Mouse (Mus musculus) kidney, postnatal 4 days (tissue): ENCODE data around the gene Galnt15.
"Not testable (repeated sequence)": the region's sequence is repeated elsewhere in the genome, so short reads cannot be mapped to it uniquely, and the experiment has no call there.

ENCODE experiments used
- DNase-seq, 2 experiments: peaks; one replicate each; pipeline ENCODE4 v3.0.0; 2021; ENCODE audit warnings: mixed read lengths in 2 of 2

The Galnt15 gene

DNA sequence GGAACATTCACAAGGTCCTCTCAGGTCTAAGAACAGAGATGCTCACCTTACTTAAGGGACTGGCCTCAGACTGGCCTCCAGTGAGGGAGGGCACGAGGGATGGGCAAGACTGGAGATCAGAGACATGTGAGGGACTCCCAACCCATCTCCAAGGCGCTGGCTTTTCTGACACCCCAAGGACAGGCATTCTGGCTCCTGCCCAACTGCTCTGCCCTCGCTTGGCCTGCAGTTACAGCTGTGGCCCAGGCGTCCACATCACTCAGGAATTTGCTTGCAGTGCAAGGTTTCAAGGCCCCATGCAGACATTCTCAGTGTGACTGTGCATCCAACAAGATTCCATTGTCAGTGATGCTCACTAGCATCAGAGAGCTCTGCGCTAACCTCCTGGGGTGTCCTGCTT is 7.7 kb downstream of the Galnt15 start:
- DNase-seq: no peak

DNA sequence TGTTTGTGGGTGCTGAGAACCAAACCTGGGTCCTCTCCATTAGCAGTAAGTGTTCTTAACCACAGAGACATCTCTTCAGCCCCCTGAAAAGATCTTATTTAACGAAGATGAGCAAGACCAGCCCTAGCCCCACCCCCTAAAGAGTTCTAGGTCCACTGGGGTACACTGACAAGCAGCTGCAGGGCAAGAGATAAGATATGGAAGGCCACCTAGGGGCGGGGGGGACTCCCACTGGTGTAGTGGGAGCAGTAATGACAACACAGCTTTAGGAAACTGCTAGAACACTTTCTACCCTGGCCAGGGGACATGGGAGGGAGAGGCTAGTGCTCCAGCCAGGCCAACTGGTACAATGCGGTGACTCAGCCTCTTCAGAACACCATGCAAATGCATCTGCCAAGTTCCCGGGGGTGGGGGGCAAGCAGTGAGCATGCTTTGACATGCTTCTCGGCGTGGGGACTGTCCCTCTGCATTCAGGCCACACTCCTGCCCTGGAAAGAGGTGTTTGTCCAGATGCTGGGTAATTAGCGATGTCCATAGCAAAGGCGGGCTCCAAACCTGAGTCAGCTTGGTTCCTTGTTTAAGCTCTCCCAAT is 9.0 kb downstream of the Galnt15 start:
- no peak for DNase-seq

- no peak for DNase-seq
Measured at GRCm38 (mm10) chr14:32042108-32042507, 13.3 kb downstream of the Galnt15 start.

- DNase-seq: no peak
Measured at GRCm38 (mm10) chr14:32046357-32046756, 17.6 kb downstream of the Galnt15 start.

- no peak for DNase-seq
Measured at GRCm38 (mm10) chr14:32050171-32050570, 21.4 kb downstream of the Galnt15 start.

- no peak for DNase-seq
Measured at GRCm38 (mm10) chr14:32053895-32054294, 25.1 kb downstream of the Galnt15 start.

DNA sequence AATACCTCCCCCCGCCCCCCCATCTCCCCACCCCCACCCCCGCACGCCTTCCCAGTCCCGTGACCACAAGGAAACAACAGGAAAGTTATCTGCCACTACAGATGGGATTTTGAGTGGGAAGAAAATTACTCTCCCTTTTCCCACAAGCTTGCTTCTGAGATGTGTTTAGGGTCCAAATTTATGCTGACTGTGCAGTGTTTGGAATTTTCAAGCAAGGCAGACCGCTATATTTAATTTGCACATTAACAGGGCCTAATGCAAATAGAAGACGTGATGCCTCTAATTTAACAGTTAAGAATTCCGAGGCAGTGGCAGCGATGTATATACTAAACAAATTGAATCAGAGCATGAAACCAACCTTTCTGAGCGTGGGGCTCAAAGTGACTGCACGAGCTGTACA is 26.0 kb downstream of the Galnt15 start:
- no peak for DNase-seq

- DNase-seq: no peak
Measured at GRCm38 (mm10) chr14:32055781-32056180, 27.0 kb downstream of the Galnt15 start.

DNA sequence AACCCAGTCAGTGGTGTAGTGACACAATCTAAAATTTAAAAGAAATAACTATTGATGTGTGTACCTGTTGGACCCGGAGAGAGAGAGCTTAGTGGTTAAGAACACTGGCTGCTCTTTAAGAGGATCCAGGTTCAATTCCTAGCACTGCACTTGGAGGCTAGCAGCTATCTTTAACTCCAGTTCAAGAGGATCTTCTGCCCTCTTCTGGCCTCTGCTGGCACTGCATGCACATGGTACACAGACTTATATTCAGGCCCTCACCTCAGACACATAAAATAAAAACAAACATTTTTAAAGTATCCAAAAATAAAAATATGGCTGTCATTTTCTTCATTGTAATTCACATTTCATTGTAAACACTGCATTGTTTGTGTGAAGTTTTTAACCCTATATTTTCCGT is 27.9 kb downstream of the Galnt15 start:
- peak; percentile 59 to 61 for DNase-seq

DNA sequence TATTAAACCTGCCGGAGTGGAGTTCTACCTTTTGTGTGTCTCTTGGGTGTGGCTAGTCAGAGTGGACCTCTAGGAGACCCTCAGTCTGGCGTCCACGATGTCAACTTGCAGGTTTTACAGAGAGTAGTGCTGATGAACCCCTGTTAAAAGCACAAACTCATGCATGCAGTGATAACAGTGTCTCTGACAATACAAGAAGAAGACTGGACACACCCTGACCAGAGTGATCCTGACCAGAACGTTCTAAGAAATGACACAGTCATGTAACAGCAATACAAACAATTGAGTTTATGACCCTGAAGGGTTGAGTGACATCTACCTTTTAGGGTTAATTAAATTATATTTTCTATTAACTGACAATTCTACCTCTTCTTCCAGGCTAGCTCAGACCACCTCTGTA is 28.9 kb downstream of the Galnt15 start:
- DNase-seq: no peak

- DNase-seq: no peak
Measured at GRCm38 (mm10) chr14:32061398-32061797, 32.6 kb downstream of the Galnt15 start.

- no peak for DNase-seq
Measured at GRCm38 (mm10) chr14:32072807-32073206, 44.0 kb downstream of the Galnt15 start.

DNA sequence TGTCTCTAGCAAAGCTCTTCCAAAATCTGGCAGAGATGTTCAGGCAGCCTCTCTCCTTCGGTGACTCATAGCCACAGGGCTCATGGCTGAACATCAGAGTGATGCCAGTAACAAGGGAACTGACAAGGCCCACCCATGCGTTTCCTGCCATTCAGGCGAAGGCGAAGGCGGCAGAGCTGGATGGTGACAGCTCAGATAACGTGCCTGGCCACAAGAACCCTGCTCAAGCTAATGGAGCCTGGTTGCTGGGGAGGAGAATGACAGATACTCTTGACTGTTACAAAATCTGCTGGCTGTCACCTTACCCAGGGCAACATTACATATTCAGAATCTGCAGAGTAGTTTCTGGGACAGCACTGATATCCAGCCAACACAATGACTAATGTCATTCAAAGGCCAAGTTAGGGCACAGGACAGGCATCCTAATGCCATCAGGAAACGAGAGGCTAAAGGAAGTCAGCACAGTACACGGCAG is 44.5 kb downstream of the Galnt15 start:
- peak in 1 of 2 experiments; percentile 39 for DNase-seq

DNA sequence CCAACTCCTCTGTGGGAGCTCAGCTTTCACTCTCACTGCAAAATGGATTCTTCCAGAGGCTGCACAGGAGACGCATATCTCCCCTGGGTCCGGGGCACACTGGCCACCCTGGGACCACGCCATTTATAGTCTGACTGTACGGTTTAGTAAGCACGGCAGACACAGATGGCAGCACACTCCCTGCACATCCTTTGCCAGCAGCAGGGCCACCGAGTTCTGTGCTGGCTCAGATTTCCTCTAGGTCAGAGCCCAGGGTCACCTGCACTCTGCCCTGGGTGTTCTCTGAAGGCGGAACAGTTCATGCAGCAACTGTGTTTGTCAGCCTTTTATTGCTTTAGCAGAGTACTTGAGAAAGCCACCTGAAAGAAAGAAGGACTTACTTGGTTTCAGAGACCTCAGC is 45.1 kb downstream of the Galnt15 start:
- DNase-seq: peak in 1 of 2 experiments; percentile 37

DNA sequence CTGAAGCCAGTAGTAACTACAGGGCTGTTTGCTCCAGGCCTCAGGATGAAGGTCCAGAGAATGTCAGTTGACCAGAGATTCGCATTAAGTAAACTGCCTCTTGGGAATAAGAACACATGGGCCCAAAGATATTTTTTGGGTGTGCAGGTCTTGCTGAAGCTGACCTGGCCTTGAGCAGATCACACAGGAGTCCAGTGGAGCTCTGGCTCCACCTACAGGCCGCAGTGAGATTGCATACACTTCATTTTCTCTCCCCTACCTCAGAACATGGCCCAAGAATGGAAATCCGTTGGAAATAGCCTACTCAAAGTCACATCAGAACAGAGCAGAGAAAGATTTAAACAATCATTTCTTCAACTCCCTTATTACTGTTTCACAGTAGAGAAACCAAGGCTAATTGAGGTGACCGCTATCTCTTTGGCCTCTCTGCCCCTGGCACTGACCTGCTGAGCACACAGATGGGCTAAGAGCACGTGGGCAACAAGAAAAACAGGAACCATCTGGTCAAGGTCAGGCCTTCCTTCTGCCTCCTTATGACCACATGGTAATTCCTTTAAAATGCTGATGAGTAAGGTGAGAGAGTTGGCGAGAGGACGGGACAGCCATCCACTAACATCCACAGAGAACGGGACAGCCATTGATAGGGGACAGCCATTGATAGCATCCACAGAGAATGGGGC is 48.2 kb downstream of the Galnt15 start:
- DNase-seq: peak; percentile 81 to 84

GRCm38 (mm10) chr14:32081026-32081425 is 52.2 kb downstream of the Galnt15 start:
- no peak for DNase-seq

- no peak for DNase-seq
Measured at GRCm38 (mm10) chr14:32082891-32083290, 54.1 kb downstream of the Galnt15 start.

GRCm38 (mm10) chr14:32083466-32083865 is 54.7 kb downstream of the Galnt15 start:
- DNase-seq: no peak

DNA sequence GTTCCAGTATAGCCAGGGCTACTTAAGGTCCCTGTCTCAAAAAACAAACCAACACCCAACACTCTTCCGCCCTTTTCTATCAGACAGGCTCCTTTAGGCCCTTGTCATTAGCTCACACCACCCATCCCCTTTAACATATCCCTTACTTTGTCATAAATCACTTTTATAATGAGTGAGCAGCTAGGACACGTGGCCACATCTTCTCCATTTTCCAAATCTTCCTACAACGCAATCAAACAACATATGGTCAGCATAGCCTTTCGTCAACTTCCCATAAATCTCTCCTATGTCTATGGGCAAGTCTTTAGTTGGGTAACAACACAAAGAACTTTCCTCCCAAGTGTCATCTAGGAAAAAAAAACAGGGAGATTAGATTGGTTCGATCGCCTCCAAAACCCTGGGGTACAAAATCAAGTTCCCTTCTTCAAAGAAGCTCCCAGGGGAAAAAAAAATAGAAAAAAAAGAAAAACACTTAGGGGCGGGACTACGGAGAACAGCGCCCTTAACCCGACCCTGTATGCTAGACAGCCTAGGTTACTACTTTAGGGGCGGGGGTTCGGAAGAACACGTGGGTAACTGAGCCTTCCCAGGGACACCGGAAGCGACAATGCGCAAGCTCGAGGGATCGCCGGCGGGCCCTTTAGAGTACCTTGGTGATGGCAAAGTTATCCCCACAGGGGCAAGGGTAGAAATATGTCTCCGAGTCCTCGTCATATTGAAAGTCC is 56.1 kb downstream of the Galnt15 start, which contains the start of gene Oxnad1:
Gene Oxnad1 (plus strand): TSS at position 614 of the 725 bp plus-strand sequence.
- peak in 1 of 2 experiments; percentile 92 for DNase-seq

GRCm38 (mm10) chr14:32085486-32086201 is 56.9 kb downstream of the Galnt15 start, which contains the start of gene Dph3:
TSS of gene Dph3 (minus strand) at chr14:32085729.
- peak; percentile 99 to 100 for DNase-seq

GRCm38 (mm10) chr14:32086226-32086625 is 57.4 kb downstream of the Galnt15 start:
- no peak for DNase-seq

DNA sequence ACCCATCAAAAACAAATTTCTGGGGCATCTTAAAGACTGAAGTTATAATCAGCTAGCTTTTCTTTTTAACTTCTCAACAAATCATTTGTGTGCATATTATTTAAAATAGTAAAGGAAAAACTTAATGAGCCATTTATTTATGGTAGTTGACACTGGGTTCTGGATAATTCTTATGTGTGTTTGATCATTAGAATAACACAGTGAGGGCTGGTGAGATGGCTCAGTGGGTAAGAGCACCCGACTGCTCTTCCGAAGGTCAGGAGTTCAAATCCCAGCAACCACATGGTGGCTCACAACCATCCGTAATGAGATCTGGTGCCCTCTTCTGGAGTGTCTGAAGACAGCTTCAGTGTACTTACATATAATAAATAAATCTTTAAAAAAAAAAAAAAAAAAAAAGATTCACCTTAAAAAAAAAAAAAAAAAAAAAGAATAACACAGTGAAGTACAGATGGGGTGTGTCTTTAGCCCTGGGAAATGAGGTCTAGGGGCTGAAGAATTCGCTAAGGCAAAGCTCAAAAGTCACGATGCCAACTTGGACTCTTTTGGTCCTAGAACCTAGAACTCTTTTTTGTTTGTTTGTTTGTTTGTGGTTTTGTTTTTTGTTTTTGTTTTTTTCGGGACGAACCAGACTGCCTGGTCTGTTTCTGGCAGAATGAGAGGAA is 58.9 kb downstream of the Galnt15 start:
- DNase-seq: not testable (repeated sequence)
